Mouse (Mus musculus) heart, embryonic 12.5 days (tissue): ENCODE measurements around the gene Plekha5. TPM values are rescaled to one million over a fixed set of nuclear protein-coding genes. Genes with fewer than 3 reads are reported as not detected.
"Not testable (repeated sequence)": the region's sequence is repeated elsewhere in the genome, so short reads cannot be mapped to it uniquely, and the experiment has no call there.

ENCODE experiments used
- ATAC-seq: fragments of 200-750 bp; cut with Nextera tagmentation; 2 replicates; pipeline ENCODE4 v1.8.0; 2017; ENCODE audit warnings: moderate TSS enrichment, moderate library complexity; ENCODE audit not compliant: insufficient number of reproducible peaks, low FRiP score
- H3K27ac ChIP-seq: fragments of 300-500 bp; sonication (generic); 2 replicates; pipeline ENCODE4 v1.5.1; 2016; ENCODE audit warnings: mild to moderate bottlenecking, moderate library complexity; ENCODE audit not compliant: poor library complexity, severe bottlenecking
- H3K27me3 ChIP-seq: fragments of 300-500 bp; sonication (generic); replicated peaks from 2 replicates; pipeline ENCODE4 v1.6.1; 2016; ENCODE audit warnings: mild to moderate bottlenecking, moderate library complexity
- H3K36me3 ChIP-seq: fragments of 300-500 bp; sonication (generic); 2 replicates; pipeline ENCODE4 v1.6.1; 2016; ENCODE audit warnings: mild to moderate bottlenecking, moderate library complexity
- H3K4me1 ChIP-seq: fragments of 300-500 bp; sonication (generic); replicated peaks from 2 replicates; pipeline ENCODE4 v1.6.1; 2016; ENCODE audit warnings: mild to moderate bottlenecking
- H3K4me2 ChIP-seq: fragments of 300-500 bp; sonication (generic); 2 replicates; pipeline ENCODE4 v1.6.1; 2016; ENCODE audit warnings: mild to moderate bottlenecking, moderate library complexity
- H3K4me3 ChIP-seq: fragments of 300-500 bp; sonication (generic); 2 replicates; pipeline ENCODE4 v1.5.1; 2016; ENCODE audit warnings: mild to moderate bottlenecking
- H3K9ac ChIP-seq: fragments of 300-500 bp; sonication (generic); 2 replicates; pipeline ENCODE4 v1.6.1; 2016; ENCODE audit warnings: mild to moderate bottlenecking, moderate library complexity
- H3K9me3 ChIP-seq: fragments of 300-500 bp; sonication (generic); replicated peaks from 2 replicates; pipeline ENCODE4 v1.6.1; 2016; ENCODE audit warnings: mild to moderate bottlenecking, moderate library complexity
- WGBS: fragments of 180-500 bp; shearing (Covaris S2); methylation state at CpG from one replicate; pipeline ENCODE4 v1.1.7; 2016; 5-methylcytosine and 5-hydroxymethylcytosine counted together
- polyA plus RNA-seq: library from polyadenylated mRNA; unstranded; fragments of >200 nt; fragmentation: Nextera tagmentation; extraction: Ambion mirVana; gene quantifications from 2 replicates; pipeline ENCODE4 v1.2.1, GENCODE M21; 2016

The Plekha5 gene
- polyA plus RNA-seq, 1 experiment from 2014 or later, result 21.9 TPM

DNA sequence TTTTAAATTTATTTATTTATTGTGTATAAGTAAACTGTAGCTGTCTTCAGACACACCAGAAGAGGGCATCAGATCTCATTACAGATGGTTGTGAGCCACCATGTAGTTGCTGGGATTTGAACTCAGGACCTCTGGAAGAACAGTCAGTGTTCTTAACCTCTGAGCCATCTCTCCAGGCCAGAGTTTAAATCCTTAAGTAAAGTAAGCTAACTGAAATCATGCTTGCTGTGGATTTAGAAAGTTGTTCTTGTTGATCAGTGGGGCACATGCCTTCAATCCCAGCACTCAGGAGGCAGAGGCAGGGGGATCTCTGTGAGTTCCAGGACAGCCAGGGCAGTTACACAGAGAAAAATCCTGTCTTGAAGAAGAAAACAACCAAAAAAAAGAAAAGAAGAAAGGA is 155.1 kb downstream of the Plekha5 start:
- not testable (repeated sequence) for H3K27me3 ChIP-seq, H3K27ac ChIP-seq, ATAC-seq, H3K9ac ChIP-seq, H3K4me3 ChIP-seq, H3K4me1 ChIP-seq, H3K4me2 ChIP-seq, H3K9me3 ChIP-seq
- H3K36me3 ChIP-seq, result peaks cover 47% of the 10 kb centered on the region

GRCm38 (mm10) chr6:140580170-140580569 is 156.3 kb downstream of the Plekha5 start:
- peaks cover 39% of the 10 kb centered on the region for H3K36me3 ChIP-seq
- H3K27ac ChIP-seq, result no peak overlapping the region
- ATAC-seq, result no peak
- H3K4me2 ChIP-seq, result no peak overlapping the region
- no peaks in the 10 kb centered on the region for H3K4me1 ChIP-seq
- no peak overlapping the region for H3K4me3 ChIP-seq
- H3K27me3 ChIP-seq, result no peaks in the 10 kb centered on the region
- 69% methylated on average over 4 of the region's 4 CpGs for WGBS
- H3K9me3 ChIP-seq, result no peaks in the 10 kb centered on the region
- no peak overlapping the region for H3K9ac ChIP-seq

DNA sequence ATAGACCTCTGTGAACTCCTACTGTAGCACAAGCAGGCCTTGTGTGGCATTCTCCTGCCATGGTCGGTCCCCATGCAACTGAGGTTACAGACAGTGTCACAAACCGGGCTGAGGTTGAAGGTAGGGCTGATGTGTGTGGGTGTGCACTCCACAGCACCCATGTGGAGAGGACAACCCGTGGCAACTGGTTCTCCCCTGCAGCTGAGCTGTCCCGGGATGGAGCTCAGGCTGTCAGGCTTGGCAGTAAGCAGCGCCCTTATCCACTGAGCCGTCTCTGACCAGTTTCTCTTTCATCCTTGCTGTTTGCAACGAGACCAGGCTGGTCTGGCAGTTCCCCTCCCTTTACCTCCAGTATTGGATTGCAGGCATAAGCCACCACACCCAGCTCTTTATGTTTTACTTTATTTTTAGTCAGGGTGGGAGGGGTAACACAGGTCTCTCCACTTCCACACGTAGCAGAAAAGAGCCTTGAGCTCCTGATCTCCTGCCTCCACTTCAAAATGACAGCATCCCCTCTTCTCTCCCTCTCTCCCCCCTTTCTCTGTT is 162.9 kb downstream of the Plekha5 start:
- 66% methylated on average over 8 of the region's 8 CpGs for WGBS
- H3K36me3 ChIP-seq, result peaks cover 73% of the 10 kb centered on the region
- no peak overlapping the region for H3K9ac ChIP-seq
- no peaks in the 10 kb centered on the region for H3K9me3 ChIP-seq
- ATAC-seq, result no peak
- no peaks in the 10 kb centered on the region for H3K4me1 ChIP-seq
- H3K4me2 ChIP-seq, result no peak overlapping the region
- no peaks in the 10 kb centered on the region for H3K27me3 ChIP-seq
- no peak overlapping the region for H3K4me3 ChIP-seq
- H3K27ac ChIP-seq, result no peak overlapping the region

DNA sequence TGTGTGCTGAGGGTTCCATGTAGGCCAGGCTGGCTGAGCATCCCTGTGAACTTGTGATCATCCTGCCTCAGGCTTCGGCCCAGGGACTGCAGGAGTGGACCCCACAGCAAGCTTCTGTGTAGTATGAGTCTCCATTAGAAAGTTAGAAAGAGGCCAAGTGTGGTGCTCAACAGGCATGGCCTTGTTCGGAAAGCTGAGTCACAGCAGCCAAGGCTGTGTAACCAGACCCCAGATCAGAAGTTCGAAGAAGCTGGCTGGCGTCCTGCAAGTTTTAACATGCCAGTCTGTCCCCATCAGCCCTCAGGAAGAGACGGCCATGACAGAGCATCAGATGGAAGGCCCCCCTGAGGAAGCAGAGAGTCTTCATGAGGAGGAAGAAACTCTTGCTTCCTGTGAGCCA is 167.5 kb downstream of the Plekha5 start:
- Histone ChIP-seq H3K4me2 (no peak overlapping the region), H3K4me1 (no peaks in the 10 kb centered on the region), H3K9ac (no peak overlapping the region), H3K36me3 (peaks cover 85% of the 10 kb centered on the region), H3K27me3 (no peaks in the 10 kb centered on the region), H3K27ac (no peak overlapping the region), H3K9me3 (no peaks in the 10 kb centered on the region), H3K4me3 (no peak overlapping the region)
- no peak for ATAC-seq
- WGBS, result 86% methylated on average over 5 of the region's 5 CpGs

DNA sequence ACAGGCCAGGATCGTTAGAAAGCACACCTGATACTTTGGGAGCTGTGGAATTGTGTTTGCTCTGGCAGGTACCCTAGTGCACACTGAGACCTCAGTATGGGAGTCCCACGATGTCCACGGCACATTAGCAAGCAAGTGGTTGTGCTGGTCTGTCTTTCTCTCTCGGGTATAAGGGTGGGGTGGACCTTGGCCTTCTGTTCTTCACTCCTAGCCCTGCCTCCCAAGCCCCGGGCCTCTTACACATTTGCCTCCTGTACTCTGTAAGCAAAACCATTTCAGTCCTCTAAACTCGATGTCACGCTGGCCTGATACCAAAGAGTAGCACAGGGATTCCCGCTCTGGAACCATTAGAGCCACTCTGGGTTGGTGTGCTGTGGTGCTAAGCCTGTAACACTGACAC is 168.9 kb downstream of the Plekha5 start:
- WGBS, result 87% methylated on average over 8 of the region's 8 CpGs
- peaks cover 78% of the 10 kb centered on the region for H3K36me3 ChIP-seq

DNA sequence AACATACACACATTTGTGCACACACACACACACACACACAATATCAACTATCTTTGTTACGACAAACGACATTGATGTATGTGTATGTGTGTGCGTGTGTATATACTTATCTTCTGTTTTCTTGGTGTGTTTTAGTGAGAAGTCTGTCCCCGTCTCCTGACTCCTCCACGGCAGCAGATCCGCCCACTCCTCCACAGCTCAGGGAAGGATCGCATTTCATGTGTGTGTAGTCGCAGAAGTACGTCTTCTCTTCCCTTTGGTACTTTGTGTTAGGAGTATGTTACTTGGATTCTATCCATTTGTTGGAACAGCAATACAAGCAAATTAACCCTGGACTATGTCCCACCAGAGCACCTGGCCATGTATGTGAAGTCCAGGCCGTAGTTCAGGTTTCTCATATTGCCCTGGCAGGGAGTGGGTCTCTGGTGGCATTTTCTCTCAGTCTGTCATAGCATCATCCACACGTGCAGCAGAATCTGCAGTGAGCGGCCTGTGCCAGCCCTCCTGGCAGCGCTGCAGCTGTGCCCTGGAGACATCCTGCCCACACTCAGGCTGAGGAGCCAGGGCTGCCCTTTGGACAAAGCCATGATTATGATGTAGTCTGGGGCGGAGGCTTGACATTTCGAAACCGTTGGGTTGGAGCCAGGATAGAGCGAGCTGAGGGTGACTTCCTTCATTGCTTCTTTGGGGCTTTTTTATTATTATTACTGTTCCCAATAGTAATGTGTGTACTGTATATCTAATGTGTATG is 169.7 kb downstream of the Plekha5 start:
- WGBS, result 85% methylated on average over 17 of the region's 17 CpGs
- Histone ChIP-seq H3K27me3 (no peaks in the 10 kb centered on the region), H3K4me3 (no peak overlapping the region), H3K36me3 (peaks cover 73% of the 10 kb centered on the region), H3K4me1 (no peaks in the 10 kb centered on the region), H3K9me3 (no peaks in the 10 kb centered on the region), H3K9ac (no peak overlapping the region), H3K4me2 (no peak overlapping the region), H3K27ac (no peak overlapping the region)
- no peak for ATAC-seq

More for the DNA sequence above, 168.9 kb downstream of the Plekha5 start:
- ATAC-seq, result no peak
- Histone ChIP-seq H3K9ac (no peak overlapping the region), H3K4me2 (no peak overlapping the region), H3K27me3 (no peaks in the 10 kb centered on the region), H3K4me1 (no peaks in the 10 kb centered on the region), H3K9me3 (no peaks in the 10 kb centered on the region), H3K4me3 (no peak overlapping the region), H3K27ac (no peak overlapping the region)

GRCm38 (mm10) chr6:140595551-140595950 is 171.7 kb downstream of the Plekha5 start:
- H3K36me3 ChIP-seq, result peaks cover 58% of the 10 kb centered on the region
- H3K4me3 ChIP-seq, H3K27ac ChIP-seq, H3K4me2 ChIP-seq, H3K27me3 ChIP-seq, H3K9ac ChIP-seq, H3K9me3 ChIP-seq, ATAC-seq, H3K4me1 ChIP-seq: not testable (repeated sequence)
- WGBS, result 92% methylated on average over 6 of the region's 6 CpGs

- ATAC-seq, result no peak
- Histone ChIP-seq H3K4me1 (no peaks in the 10 kb centered on the region), H3K9ac (no peak overlapping the region), H3K9me3 (no peaks in the 10 kb centered on the region), H3K27ac (no peak overlapping the region), H3K4me3 (no peak overlapping the region), H3K36me3 (peaks cover 40% of the 10 kb centered on the region), H3K27me3 (no peaks in the 10 kb centered on the region), H3K4me2 (no peak overlapping the region)
- WGBS, result 90% methylated on average over 15 of the region's 15 CpGs
These were observed 173.8 kb downstream of the Plekha5 start for GRCm38 (mm10) chr6:140597381-140598329.

- H3K4me1 ChIP-seq, result no peaks in the 10 kb centered on the region
- no peak overlapping the region for H3K27ac ChIP-seq
- no peak overlapping the region for H3K4me2 ChIP-seq
- H3K36me3 ChIP-seq, result peaks cover 31% of the 10 kb centered on the region
- no peak for ATAC-seq
- H3K27me3 ChIP-seq, result no peaks in the 10 kb centered on the region
- 86% methylated on average over 9 of the region's 9 CpGs for WGBS
- no peaks in the 10 kb centered on the region for H3K9me3 ChIP-seq
- no peak overlapping the region for H3K9ac ChIP-seq
- H3K4me3 ChIP-seq, result no peak overlapping the region
These were observed 174.7 kb downstream of the Plekha5 start for GRCm38 (mm10) chr6:140598516-140598915.

GRCm38 (mm10) chr6:140599337-140599736 is 175.5 kb downstream of the Plekha5 start:
- Histone ChIP-seq H3K4me3 (no peak overlapping the region), H3K27ac (no peak overlapping the region), H3K36me3 (peaks cover 23% of the 10 kb centered on the region), H3K4me2 (no peak overlapping the region), H3K9ac (no peak overlapping the region), H3K9me3 (no peaks in the 10 kb centered on the region), H3K27me3 (no peaks in the 10 kb centered on the region), H3K4me1 (no peaks in the 10 kb centered on the region)
- ATAC-seq, result no peak
- 80% methylated on average over 5 of the region's 5 CpGs for WGBS

DNA sequence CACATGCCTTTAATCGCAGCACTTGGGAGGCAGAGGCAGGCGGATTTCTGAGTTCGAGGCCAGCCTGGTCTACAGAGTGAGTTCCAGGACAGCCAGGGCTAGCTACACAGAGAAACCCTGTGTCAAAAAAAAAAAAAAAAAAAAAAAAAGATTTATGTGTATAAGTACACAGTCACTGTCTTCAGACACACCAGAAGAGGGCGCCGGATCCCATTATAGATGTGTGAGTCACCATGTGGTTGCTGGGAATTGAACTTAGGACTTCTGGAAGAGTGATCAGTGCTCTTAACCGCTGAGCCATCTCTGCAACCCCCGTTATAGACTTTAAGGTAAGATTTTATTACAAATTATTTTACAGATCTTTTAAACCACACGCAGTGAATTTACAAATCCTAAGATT is 176.8 kb downstream of the Plekha5 start:
- not testable (repeated sequence) for H3K27ac ChIP-seq, ATAC-seq, H3K27me3 ChIP-seq, H3K9ac ChIP-seq, H3K4me1 ChIP-seq, H3K9me3 ChIP-seq, H3K4me3 ChIP-seq, H3K4me2 ChIP-seq
- peaks cover 15% of the 10 kb centered on the region for H3K36me3 ChIP-seq
- 89% methylated on average over 8 of the region's 8 CpGs for WGBS
